Mouse (Mus musculus) splenic B cell, adult 2 months (primary cell): ENCODE data around the gene Hoxb1.

Source experiments
- DNase-seq: peaks from one replicate; pipeline ENCODE4 v3.0.0-alpha.2; 2011; ENCODE audit warnings: low read depth, low spot score
- H3K27me3 ChIP-seq: 2 replicates; pipeline ENCODE4 v1.6.1; 2012; ENCODE audit warnings: mild to moderate bottlenecking, low read length, moderate library complexity, mixed read lengths; ENCODE audit not compliant: control insufficient read depth, poor library complexity, insufficient read depth, severe bottlenecking
- H3K36me3 ChIP-seq: 2 replicates; pipeline ENCODE4 v1.6.1; 2012; ENCODE audit warnings: mild to moderate bottlenecking, low read length, moderate library complexity, mixed read lengths; ENCODE audit not compliant: control insufficient read depth, poor library complexity, insufficient read depth, severe bottlenecking

Hoxb1 gene

GRCm38 (mm10) chr11:96326705-96327104 lies 38.8 kb upstream of the Hoxb1 start:
- no peak for DNase-seq

GRCm38 (mm10) chr11:96327122-96327521 lies 38.4 kb upstream of the Hoxb1 start:
- DNase-seq = no peak
- Histone ChIP-seq H3K27me3 (no peaks in the 10 kb centered on the region; the same call in 1 of the 2 replicates), H3K36me3 (no peaks in the 10 kb centered on the region)

More at GRCm38 (mm10) chr11:96326705-96327104, 38.8 kb upstream of the Hoxb1 start:
- no peaks in the 10 kb centered on the region for H3K36me3 ChIP-seq
- H3K27me3 ChIP-seq = no peaks in the 10 kb centered on the region; the same call in 1 of the 2 replicates

DNA sequence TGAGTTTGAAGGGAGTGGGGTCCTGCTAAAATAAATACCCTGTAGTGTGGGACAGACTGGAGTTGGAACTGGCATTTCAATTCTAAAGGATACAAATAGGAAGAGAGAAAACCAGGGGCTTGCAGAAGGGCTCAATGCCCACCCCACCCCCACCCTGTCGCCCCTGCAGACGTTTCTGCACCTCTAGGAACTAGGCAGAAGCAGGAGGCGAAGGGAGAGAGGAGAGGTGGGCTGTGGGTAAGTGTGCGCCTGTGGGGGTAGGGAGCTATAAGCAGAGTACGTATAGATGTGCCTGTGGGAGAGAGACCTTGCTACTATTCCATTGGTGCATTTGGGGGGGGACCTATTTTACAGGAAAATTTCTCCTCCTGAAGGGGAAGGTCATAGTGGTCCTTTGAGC lies 37.8 kb upstream of the Hoxb1 start:
- H3K27me3 ChIP-seq = no peaks in the 10 kb centered on the region
- no peaks in the 10 kb centered on the region for H3K36me3 ChIP-seq
- no peak for DNase-seq

DNA sequence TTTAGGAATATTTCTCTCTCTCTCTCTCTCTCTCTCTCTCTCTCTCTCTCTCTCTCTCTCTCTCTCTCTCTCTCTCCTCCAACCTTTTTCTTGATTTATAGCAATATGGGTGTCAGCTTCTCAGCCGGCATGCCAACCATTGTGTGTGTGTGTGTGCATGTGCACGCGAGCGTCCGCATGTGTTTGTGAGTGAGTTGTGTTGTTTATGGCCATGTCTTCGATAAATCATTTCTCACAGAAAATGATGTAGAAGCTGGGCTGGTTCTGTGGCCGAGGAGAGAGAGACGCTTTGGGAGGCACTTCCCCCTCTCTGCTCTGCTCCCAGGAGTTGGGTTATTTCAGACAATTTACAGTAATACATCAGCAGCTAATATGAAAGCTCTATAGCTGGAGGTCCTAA lies 36.9 kb upstream of the Hoxb1 start:
- DNase-seq = no peak

DNA sequence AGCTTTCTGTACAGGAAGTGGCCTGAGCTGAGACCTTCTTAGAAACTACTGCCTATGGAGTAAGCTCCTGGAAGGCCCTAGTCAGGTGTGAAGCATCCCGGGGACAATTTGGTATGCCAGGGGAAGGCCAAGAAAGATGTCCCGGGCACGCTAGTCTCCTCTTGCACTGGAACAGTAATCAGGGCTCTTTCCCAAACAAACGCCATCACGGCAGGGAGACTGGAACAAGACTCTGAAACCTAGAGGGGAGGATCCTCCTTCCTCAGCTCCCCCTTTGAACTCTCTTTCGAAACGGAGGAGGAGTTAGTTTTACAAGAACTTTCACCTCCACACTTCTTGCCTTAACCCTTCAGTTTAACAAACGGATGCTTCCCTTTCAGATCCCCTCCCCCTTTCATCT lies 33.4 kb upstream of the Hoxb1 start:
- Histone ChIP-seq H3K27me3 (no peaks in the 10 kb centered on the region), H3K36me3 (no peaks in the 10 kb centered on the region)
- no peak for DNase-seq

More for the DNA sequence above, 36.9 kb upstream of the Hoxb1 start:
- H3K27me3 ChIP-seq = no peaks in the 10 kb centered on the region
- no peaks in the 10 kb centered on the region for H3K36me3 ChIP-seq

GRCm38 (mm10) chr11:96332618-96333032 lies 32.9 kb upstream of the Hoxb1 start:
- Histone ChIP-seq H3K27me3 (no peaks in the 10 kb centered on the region), H3K36me3 (no peaks in the 10 kb centered on the region)
- DNase-seq = no peak

GRCm38 (mm10) chr11:96333241-96334001 lies 32.1 kb upstream of the Hoxb1 start:
- Histone ChIP-seq H3K27me3 (no peaks in the 10 kb centered on the region), H3K36me3 (no peaks in the 10 kb centered on the region)
- DNase-seq = no peak

- H3K27me3 ChIP-seq = no peaks in the 10 kb centered on the region
These were observed 31.6 kb upstream of the Hoxb1 start for GRCm38 (mm10) chr11:96334002-96334364.

GRCm38 (mm10) chr11:96334998-96335397 lies 30.6 kb upstream of the Hoxb1 start:
- DNase-seq = no peak
- H3K36me3 ChIP-seq = no peaks in the 10 kb centered on the region
- no peaks in the 10 kb centered on the region for H3K27me3 ChIP-seq

More at GRCm38 (mm10) chr11:96334002-96334364, 31.6 kb upstream of the Hoxb1 start:
- DNase-seq = no peak
- H3K36me3 ChIP-seq = no peaks in the 10 kb centered on the region

GRCm38 (mm10) chr11:96336597-96336996 lies 29.0 kb upstream of the Hoxb1 start:
- DNase-seq = no peak
- Histone ChIP-seq H3K27me3 (no peaks in the 10 kb centered on the region; the same call in 1 of the 2 replicates), H3K36me3 (no peaks in the 10 kb centered on the region)

- no peak for DNase-seq
- H3K36me3 ChIP-seq = no peaks in the 10 kb centered on the region
- H3K27me3 ChIP-seq = no peaks in the 10 kb centered on the region; the same call in 1 of the 2 replicates
These were observed 28.5 kb upstream of the Hoxb1 start for GRCm38 (mm10) chr11:96337026-96337425.

- Histone ChIP-seq H3K27me3 (no peaks in the 10 kb centered on the region; the same call in 1 of the 2 replicates), H3K36me3 (no peaks in the 10 kb centered on the region)
- DNase-seq = no peak
These were observed 26.3 kb upstream of the Hoxb1 start for GRCm38 (mm10) chr11:96338957-96339855.

- H3K36me3 ChIP-seq = no peaks in the 10 kb centered on the region
- H3K27me3 ChIP-seq = no peaks in the 10 kb centered on the region; the same call in 1 of the 2 replicates
- no peak for DNase-seq
These were observed 24.7 kb upstream of the Hoxb1 start for GRCm38 (mm10) chr11:96340698-96341365.

GRCm38 (mm10) chr11:96341701-96342575 lies 23.6 kb upstream of the Hoxb1 start:
- no peaks in the 10 kb centered on the region for H3K36me3 ChIP-seq
- no peak for DNase-seq
- no peaks in the 10 kb centered on the region; the same call in 1 of the 2 replicates for H3K27me3 ChIP-seq
